Mouse (Mus musculus): ENCODE data around the gene Cadps2. TPM values are rescaled to one million over a fixed set of nuclear protein-coding genes. Genes with fewer than 3 reads are reported as not detected.

Cadps2 gene
- polyA plus RNA-seq, 1 experiment: 5.0 TPM

DNA sequence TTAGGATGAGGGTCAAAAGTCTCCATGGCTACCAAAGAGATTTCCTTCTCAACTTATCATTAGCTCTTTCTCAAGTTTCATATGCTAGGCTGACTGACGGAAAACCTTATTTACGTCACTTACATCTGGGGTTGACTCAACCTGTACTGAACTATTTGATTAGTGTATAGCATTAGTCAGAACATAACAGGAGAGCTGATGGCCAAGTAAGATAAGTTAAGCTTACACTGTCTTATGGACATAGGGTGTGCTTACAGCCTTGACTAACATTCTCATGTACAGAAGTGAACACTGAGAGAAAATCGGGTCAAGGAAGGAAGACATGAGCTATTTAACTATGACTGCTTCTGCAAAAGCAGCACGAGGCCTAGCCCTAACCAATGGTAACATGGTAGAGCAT, 550.5 kb downstream of the Cadps2 start:
- no peaks in the 10 kb centered on the region for H3K27me3 ChIP-seq (replicated peaks; ENCODE audit: control insufficient read depth, insufficient read depth, low read length)
- no peak for DNase-seq
- no peak overlapping the region for H3K4me3 ChIP-seq (ENCODE audit: insufficient read depth, low read depth, low read length)
- no peaks in the 10 kb centered on the region for H3K36me3 ChIP-seq (ENCODE audit: control insufficient read depth, insufficient read depth, low read length)
- no peaks in the 10 kb centered on the region for H3K4me1 ChIP-seq (ENCODE audit: control insufficient read depth, insufficient read depth, low read length)
- WGBS: 91% methylated on average over 4 of the region's 4 CpGs
- no peak overlapping the region for H3K27ac ChIP-seq (ENCODE audit: insufficient read depth, low read depth, low read length)
- no peak for TF ChIP-seq CTCF (conservative IDR thresholded peaks at IDR 0.05; ENCODE audit: insufficient read depth, insufficient read length, low read depth, low read length)
- TF ChIP-seq POLR2A (IDR thresholded peaks at IDR 0.05; ENCODE audit: low read depth, low read length): no peak

DNA sequence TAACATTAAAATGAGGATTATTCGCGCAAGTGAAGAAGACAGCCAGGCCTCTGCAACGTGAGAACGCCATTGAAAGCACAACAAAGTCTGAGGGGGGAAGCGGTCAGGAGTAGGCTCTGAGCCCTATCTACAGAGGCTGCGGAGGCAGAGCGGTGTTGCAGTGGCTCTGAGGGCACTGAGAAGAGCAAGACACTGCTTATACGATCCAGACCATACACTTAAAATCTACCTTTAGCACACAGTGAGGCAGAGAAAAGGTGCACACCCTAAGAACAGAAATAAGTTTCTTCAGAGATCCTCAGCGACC, 557.8 kb downstream of the Cadps2 start:
- Histone ChIP-seq H3K36me3 (ENCODE audit: control insufficient read depth, insufficient read depth, low read length) (no peaks in the 10 kb centered on the region), H3K27me3 (replicated peaks; ENCODE audit: control insufficient read depth, insufficient read depth, low read length) (no peaks in the 10 kb centered on the region), H3K4me3 (ENCODE audit: insufficient read depth, low read depth, low read length) (no peak overlapping the region), H3K4me1 (ENCODE audit: control insufficient read depth, insufficient read depth, low read length) (no peaks in the 10 kb centered on the region), H3K27ac (ENCODE audit: insufficient read depth, low read depth, low read length) (no peak overlapping the region)
- TF ChIP-seq CTCF (conservative IDR thresholded peaks at IDR 0.05; ENCODE audit: insufficient read depth, insufficient read length, low read depth, low read length) (no peak), POLR2A (IDR thresholded peaks at IDR 0.05; ENCODE audit: low read depth, low read length) (no peak)
- no peak for DNase-seq
- WGBS: 70% methylated on average over 9 of the region's 9 CpGs

DNA sequence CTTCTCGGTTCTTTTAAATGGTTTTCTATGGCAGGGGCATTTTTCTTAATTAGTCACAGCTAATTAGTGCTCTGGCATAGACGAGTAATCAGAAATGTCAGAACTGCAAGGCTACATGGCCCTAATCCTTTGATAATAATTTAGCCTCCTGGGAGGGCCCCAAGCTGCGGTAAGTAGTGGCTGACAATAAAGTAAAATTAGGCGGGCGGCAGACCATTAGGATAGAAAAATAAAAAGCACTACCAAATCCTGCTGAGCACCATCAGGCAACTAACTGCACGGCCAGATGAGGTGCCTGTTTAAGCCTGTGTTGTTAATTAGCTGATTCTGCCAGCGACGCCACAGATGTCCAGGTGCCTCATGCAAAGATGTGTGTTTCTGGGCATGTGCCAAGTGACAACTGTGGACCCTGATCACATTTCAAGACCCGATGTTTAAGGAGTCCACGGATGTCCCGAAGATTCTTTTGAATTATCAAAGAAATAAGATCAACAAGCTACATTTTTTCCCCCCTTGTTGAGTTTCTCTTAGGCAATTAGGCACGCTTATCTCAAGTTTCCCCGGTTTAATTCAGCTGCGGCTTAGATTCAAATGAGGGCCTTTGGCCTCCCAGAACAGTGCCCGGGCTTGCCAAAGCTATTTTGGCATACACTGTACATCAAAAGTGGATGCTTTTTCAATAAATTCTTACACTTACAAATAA, 558.3 kb downstream of the Cadps2 start:
- WGBS: 44% methylated on average over 15 of the region's 15 CpGs

DNA sequence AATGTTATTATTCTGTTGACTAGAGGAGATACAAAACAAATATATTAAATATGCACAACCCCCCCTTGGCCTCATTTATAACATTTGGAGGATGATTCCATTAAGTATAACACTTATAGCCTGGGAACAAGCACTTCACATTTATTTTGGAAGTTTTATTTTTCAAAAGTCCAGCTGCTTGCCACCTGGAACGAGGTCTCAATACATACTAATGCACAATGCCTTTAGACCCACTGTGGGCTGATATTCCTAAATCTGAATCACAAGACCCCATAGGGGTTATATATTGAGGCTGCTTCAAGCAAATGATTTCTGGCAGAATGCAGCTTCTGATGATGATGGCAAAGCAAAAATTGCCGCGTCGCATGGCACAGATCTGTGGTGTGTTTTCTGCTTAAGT, 565.7 kb downstream of the Cadps2 start:
- Histone ChIP-seq H3K27ac (ENCODE audit: insufficient read depth, low read depth, low read length) (no peak overlapping the region), H3K4me1 (ENCODE audit: control insufficient read depth, insufficient read depth, low read length) (no peaks in the 10 kb centered on the region), H3K4me3 (ENCODE audit: insufficient read depth, low read depth, low read length) (no peak overlapping the region), H3K36me3 (ENCODE audit: control insufficient read depth, insufficient read depth, low read length) (no peaks in the 10 kb centered on the region), H3K27me3 (replicated peaks; ENCODE audit: control insufficient read depth, insufficient read depth, low read length) (no peaks in the 10 kb centered on the region)
- TF ChIP-seq POLR2A (IDR thresholded peaks at IDR 0.05; ENCODE audit: low read depth, low read length): no peak
- TF ChIP-seq CTCF (conservative IDR thresholded peaks at IDR 0.05; ENCODE audit: insufficient read depth, insufficient read length, low read depth, low read length): no peak
- 81% methylated on average over 4 of the region's 4 CpGs for WGBS
- DNase-seq: no peak

More for the DNA sequence above, 558.3 kb downstream of the Cadps2 start:
- H3K27me3 ChIP-seq (replicated peaks; ENCODE audit: control insufficient read depth, insufficient read depth, low read length): no peaks in the 10 kb centered on the region
- no peak overlapping the region for H3K4me3 ChIP-seq (ENCODE audit: insufficient read depth, low read depth, low read length)
- H3K36me3 ChIP-seq (ENCODE audit: control insufficient read depth, insufficient read depth, low read length): no peaks in the 10 kb centered on the region
- H3K4me1 ChIP-seq (ENCODE audit: control insufficient read depth, insufficient read depth, low read length): no peaks in the 10 kb centered on the region
- no peak for TF ChIP-seq POLR2A (IDR thresholded peaks at IDR 0.05; ENCODE audit: low read depth, low read length)
- TF ChIP-seq CTCF (conservative IDR thresholded peaks at IDR 0.05; ENCODE audit: insufficient read depth, insufficient read length, low read depth, low read length): no peak
- no peak for DNase-seq
- H3K27ac ChIP-seq (ENCODE audit: insufficient read depth, low read depth, low read length): no peak overlapping the region

DNA sequence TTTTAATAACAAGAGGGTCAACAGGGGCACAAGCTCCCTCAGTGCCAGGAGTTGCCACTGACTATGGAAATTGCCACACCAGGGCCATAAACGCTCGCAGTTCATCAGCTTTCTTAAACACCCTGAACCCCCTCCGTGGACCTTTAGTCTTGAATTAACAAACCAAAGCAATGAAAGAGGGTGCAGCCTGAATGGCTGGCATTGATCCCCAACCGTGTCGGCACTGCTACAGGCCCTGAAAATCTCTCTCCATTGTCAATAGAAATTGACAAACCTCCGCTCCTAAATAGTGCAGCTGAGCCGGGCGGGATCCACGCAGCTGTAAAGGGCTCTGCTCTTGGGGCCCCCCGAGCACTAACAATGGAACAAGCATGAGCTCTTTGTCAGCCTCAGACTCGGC, 566.2 kb downstream of the Cadps2 start:
- TF ChIP-seq CTCF (conservative IDR thresholded peaks at IDR 0.05; ENCODE audit: insufficient read depth, insufficient read length, low read depth, low read length) (no peak), POLR2A (IDR thresholded peaks at IDR 0.05; ENCODE audit: low read depth, low read length) (no peak)
- WGBS: 20% methylated on average over 11 of the region's 11 CpGs
- no peak overlapping the region for H3K27ac ChIP-seq (ENCODE audit: insufficient read depth, low read depth, low read length)
- H3K36me3 ChIP-seq (ENCODE audit: control insufficient read depth, insufficient read depth, low read length): no peaks in the 10 kb centered on the region
- H3K4me3 ChIP-seq (ENCODE audit: insufficient read depth, low read depth, low read length): no peak overlapping the region
- no peaks in the 10 kb centered on the region for H3K4me1 ChIP-seq (ENCODE audit: control insufficient read depth, insufficient read depth, low read length)
- no peak for DNase-seq
- no peaks in the 10 kb centered on the region for H3K27me3 ChIP-seq (replicated peaks; ENCODE audit: control insufficient read depth, insufficient read depth, low read length)

DNA sequence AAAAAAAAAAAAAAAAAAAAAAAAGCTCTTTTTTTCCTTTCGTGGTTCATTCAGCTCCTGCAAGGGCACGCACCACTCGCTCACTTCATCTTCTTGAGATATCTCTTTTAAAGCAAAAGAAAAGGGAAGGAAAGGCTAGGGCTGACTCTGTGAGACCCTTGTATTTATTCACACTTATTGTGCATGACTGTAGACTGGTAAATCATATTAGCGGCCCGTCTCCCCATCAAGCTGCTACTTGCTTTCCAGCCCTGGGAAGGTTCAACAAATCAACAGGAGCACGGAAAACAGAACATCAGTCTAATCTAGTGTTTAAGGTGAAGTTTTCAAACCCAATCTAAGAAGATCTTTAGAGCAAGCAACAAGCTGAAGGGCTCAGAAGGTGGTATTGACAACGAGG, 566.7 kb downstream of the Cadps2 start:
- H3K36me3 ChIP-seq (ENCODE audit: control insufficient read depth, insufficient read depth, low read length): no peaks in the 10 kb centered on the region
- WGBS: 37% methylated on average over 7 of the region's 7 CpGs
- H3K27ac ChIP-seq (ENCODE audit: insufficient read depth, low read depth, low read length): no peak overlapping the region
- H3K4me3 ChIP-seq (ENCODE audit: insufficient read depth, low read depth, low read length): no peak overlapping the region
- no peaks in the 10 kb centered on the region for H3K4me1 ChIP-seq (ENCODE audit: control insufficient read depth, insufficient read depth, low read length)
- TF ChIP-seq CTCF (conservative IDR thresholded peaks at IDR 0.05; ENCODE audit: insufficient read depth, insufficient read length, low read depth, low read length): no peak
- TF ChIP-seq POLR2A (IDR thresholded peaks at IDR 0.05; ENCODE audit: low read depth, low read length): no peak
- no peak for DNase-seq
- H3K27me3 ChIP-seq (replicated peaks; ENCODE audit: control insufficient read depth, insufficient read depth, low read length): no peaks in the 10 kb centered on the region

DNA sequence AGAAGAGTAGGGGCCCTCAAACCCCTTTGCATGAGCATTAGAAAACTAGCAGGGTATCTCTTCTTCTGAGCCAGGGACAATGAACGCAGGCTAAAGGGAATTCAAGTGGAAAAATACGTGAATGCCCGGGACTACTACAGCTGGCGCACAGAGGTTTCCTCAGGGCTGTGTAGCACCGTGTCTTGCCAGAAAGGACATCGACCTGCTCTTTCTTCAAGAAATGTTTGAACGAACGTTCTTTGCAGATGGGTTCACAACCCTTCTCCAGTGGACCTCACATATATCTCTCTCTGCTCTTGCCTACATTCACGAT, 578.5 kb downstream of the Cadps2 start:
- H3K4me1 ChIP-seq (ENCODE audit: control insufficient read depth, insufficient read depth, low read length): no peaks in the 10 kb centered on the region
- H3K27ac ChIP-seq (ENCODE audit: insufficient read depth, low read depth, low read length): no peak overlapping the region
- peaks cover 6% of the 10 kb centered on the region for H3K27me3 ChIP-seq (replicated peaks; ENCODE audit: control insufficient read depth, insufficient read depth, low read length)
- no peaks in the 10 kb centered on the region for H3K36me3 ChIP-seq (ENCODE audit: control insufficient read depth, insufficient read depth, low read length)
- no peak for DNase-seq
- no peak overlapping the region for H3K4me3 ChIP-seq (ENCODE audit: insufficient read depth, low read depth, low read length)
- WGBS: 9% methylated on average over 9 of the region's 9 CpGs
- TF ChIP-seq CTCF (conservative IDR thresholded peaks at IDR 0.05; ENCODE audit: insufficient read depth, insufficient read length, low read depth, low read length) (no peak), POLR2A (IDR thresholded peaks at IDR 0.05; ENCODE audit: low read depth, low read length) (no peak)

Data from kidney, adult 2 months (tissue).